Mouse (Mus musculus) intestine, embryonic 15.5 days (tissue): ENCODE data around the gene Setdb1. TPM values are rescaled to one million over a fixed set of nuclear protein-coding genes. Genes with fewer than 3 reads are reported as not detected.
"Not testable (repeated sequence)": the region's sequence is repeated elsewhere in the genome, so short reads cannot be mapped to it uniquely, and the experiment has no call there.

ENCODE experiments used
- ATAC-seq: fragments of 200-750 bp; cut with Nextera tagmentation; 2 replicates; pipeline ENCODE4 v1.8.0; 2017; ENCODE audit warnings: moderate TSS enrichment, moderate library complexity
- H3K27ac ChIP-seq: fragments of 300-500 bp; sonication (generic); 2 replicates; pipeline ENCODE4 v1.5.1; 2015; ENCODE audit warnings: mild to moderate bottlenecking, inconsistent platforms
- H3K27me3 ChIP-seq: fragments of 300-500 bp; sonication (generic); replicated peaks from 2 replicates; pipeline ENCODE4 v1.6.1; 2015; ENCODE audit warnings: inconsistent platforms
- H3K36me3 ChIP-seq: fragments of 300-500 bp; sonication (generic); 2 replicates; pipeline ENCODE4 v1.6.1; 2015; ENCODE audit warnings: inconsistent platforms
- H3K4me1 ChIP-seq: fragments of 300-500 bp; sonication (generic); replicated peaks from 2 replicates; pipeline ENCODE4 v1.6.1; 2015; ENCODE audit warnings: inconsistent platforms
- H3K4me2 ChIP-seq: fragments of 300-500 bp; sonication (generic); replicated peaks from 2 replicates; pipeline ENCODE4 v1.6.1; 2015; ENCODE audit warnings: mild to moderate bottlenecking, inconsistent platforms
- H3K4me3 ChIP-seq: fragments of 300-500 bp; sonication (generic); replicated peaks from 2 replicates; pipeline ENCODE4 v1.5.1; 2015; ENCODE audit warnings: inconsistent platforms
- H3K9ac ChIP-seq: fragments of 300-500 bp; sonication (generic); 2 replicates; pipeline ENCODE4 v1.6.1; 2015; ENCODE audit warnings: inconsistent platforms
- H3K9me3 ChIP-seq: fragments of 300-500 bp; sonication (generic); 2 replicates; pipeline ENCODE4 v1.6.1; 2016; ENCODE audit warnings: inconsistent platforms
- WGBS: fragments of 180-500 bp; shearing (Covaris S2); methylation state at CpG from one replicate; pipeline ENCODE4 v1.1.7; 2015; 5-methylcytosine and 5-hydroxymethylcytosine counted together
- polyA plus RNA-seq: library from polyadenylated mRNA; unstranded; fragments of >200 nt; fragmentation: Nextera tagmentation; extraction: Ambion mirVana; gene quantifications from 2 replicates; pipeline ENCODE4 v1.2.1, GENCODE M21; 2015

Setdb1 gene
- polyA plus RNA-seq, result 29.2 and 31.2 TPM in 2 replicates

DNA sequence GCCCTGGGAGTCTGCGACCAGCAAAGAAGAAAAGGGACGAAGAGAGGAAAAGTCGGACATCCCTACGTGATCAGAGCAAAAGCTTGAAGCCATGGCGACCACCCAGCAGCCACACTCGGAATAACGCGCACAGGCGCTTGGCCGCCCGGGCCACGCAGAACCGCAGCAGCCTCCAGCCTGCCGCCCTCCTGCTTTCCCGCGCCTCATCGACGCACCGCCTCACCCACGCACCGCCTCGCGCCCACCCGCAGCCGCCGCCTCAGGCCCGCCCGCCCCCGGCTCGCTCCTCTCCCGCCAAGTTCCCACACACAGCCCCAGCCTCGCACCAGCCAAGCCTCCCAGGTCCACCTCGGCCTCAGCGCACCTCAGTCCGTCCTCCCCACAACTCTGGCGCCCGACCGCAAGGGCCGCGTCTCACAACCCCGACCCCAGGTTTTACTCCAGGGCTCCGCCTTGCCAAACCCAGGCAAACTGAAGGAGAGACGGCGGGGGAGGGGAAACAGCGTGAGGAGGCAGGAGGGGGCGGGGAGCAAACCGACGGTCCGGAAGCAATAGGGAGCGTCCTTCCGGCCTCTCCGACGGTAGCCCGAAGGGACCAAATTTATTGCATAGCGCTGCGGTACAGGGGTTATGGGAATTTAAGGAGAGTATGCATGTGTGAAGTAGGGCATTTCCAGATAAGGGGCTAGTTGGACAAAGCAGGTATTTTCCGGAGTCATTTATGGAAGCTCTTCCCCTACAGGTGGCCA lies at the start of gene Setdb1:
Setdb1 (minus strand) TSS at position 502 of the 749 bp plus-strand sequence.
- not testable (repeated sequence) for H3K36me3 ChIP-seq, H3K27me3 ChIP-seq, H3K4me1 ChIP-seq, H3K9me3 ChIP-seq
- H3K27ac ChIP-seq, result 0 out of 2 replicates have a peak within 1 kb of the TSS, but pooled peaks have one; percentile 32
- WGBS, result under 1% methylated on average over 27 of the region's 57 CpGs
- H3K9ac ChIP-seq, result peak within 1 kb of the TSS; percentile 51
- ATAC-seq, result peak; percentile 98
- peak within 1 kb of the TSS; percentile 47 for H3K4me3 ChIP-seq
- peak within 1 kb of the TSS; percentile 46 for H3K4me2 ChIP-seq

GRCm38 (mm10) chr3:95402741-95403140 lies 45.7 kb upstream of the Setdb1 start, which contains the start of gene 4930558C23Rik:
TSS of gene 4930558C23Rik (minus strand) at chr3:95402841.
- no peaks in the 10 kb centered on the region for H3K9me3 ChIP-seq
- H3K4me3 ChIP-seq, result no peak within 1 kb of the TSS
- no peaks in the 10 kb centered on the region for H3K4me1 ChIP-seq
- no peak within 1 kb of the TSS for H3K27ac ChIP-seq
- no peak within 1 kb of the TSS for H3K9ac ChIP-seq
- H3K36me3 ChIP-seq, result no peaks in the 10 kb centered on the region
- H3K27me3 ChIP-seq, result no peaks in the 10 kb centered on the region
- no peak for ATAC-seq
- WGBS, result 86% methylated on average over 3 of the region's 3 CpGs
- H3K4me2 ChIP-seq, result no peak within 1 kb of the TSS

- Histone ChIP-seq H3K27me3 (no peaks in the 10 kb centered on the region), H3K4me2 (no peak overlapping the region)
- no peak for ATAC-seq
Observed at GRCm38 (mm10) chr3:95394385-95394784, 37.4 kb upstream of the Setdb1 start.

GRCm38 (mm10) chr3:95385401-95386075 lies 28.5 kb upstream of the Setdb1 start:
- H3K27ac ChIP-seq, result no peak overlapping the region
- H3K36me3 ChIP-seq, result no peaks in the 10 kb centered on the region
- no peaks in the 10 kb centered on the region for H3K9me3 ChIP-seq
- H3K9ac ChIP-seq, result no peak overlapping the region
- no peak overlapping the region for H3K4me2 ChIP-seq
- no peaks in the 10 kb centered on the region for H3K27me3 ChIP-seq
- ATAC-seq, result no peak
- H3K4me1 ChIP-seq, result no peaks in the 10 kb centered on the region
- 84% methylated on average over 5 of the region's 5 CpGs for WGBS
- H3K4me3 ChIP-seq, result no peak overlapping the region

More at GRCm38 (mm10) chr3:95394385-95394784, 37.4 kb upstream of the Setdb1 start:
- H3K36me3 ChIP-seq, result no peaks in the 10 kb centered on the region
- no peak overlapping the region for H3K9ac ChIP-seq
- 83% methylated on average over 4 of the region's 4 CpGs for WGBS
- H3K27ac ChIP-seq, result no peak overlapping the region
- no peaks in the 10 kb centered on the region for H3K4me1 ChIP-seq
- H3K9me3 ChIP-seq, result no peaks in the 10 kb centered on the region
- no peak overlapping the region for H3K4me3 ChIP-seq

- Histone ChIP-seq H3K9me3 (0 out of 2 replicates have a peak, but pooled peaks cover 2% of the 10 kb centered on the region), H3K27me3 (no peaks in the 10 kb centered on the region), H3K4me2 (no peak overlapping the region), H3K27ac (no peak overlapping the region), H3K36me3 (no peaks in the 10 kb centered on the region), H3K4me1 (no peaks in the 10 kb centered on the region), H3K9ac (no peak overlapping the region), H3K4me3 (no peak overlapping the region)
- WGBS, result 89% methylated on average over 10 of the region's 10 CpGs
- no peak for ATAC-seq
Observed at GRCm38 (mm10) chr3:95373208-95373607, 16.2 kb upstream of the Setdb1 start.

DNA sequence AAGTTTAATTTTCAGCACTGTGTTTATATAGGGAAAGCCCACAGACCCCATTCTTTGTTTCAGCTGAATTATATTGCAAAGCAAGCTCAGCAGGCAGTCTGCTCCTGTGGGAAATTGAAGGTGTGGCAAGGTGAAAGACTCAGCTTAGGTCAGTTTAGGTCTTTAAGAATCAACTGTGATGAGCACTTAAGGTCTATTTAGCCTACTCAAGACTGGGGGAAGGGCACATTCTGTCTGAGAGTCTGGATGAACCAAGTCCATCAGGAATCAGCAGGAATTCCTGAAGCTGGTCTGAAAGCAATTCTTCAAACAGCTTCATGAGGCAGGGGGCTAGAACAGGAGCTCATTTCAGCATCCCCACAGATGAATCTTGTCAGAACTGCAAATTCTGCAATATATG lies 13.1 kb upstream of the Setdb1 start:
- Histone ChIP-seq H3K4me3 (no peak overlapping the region), H3K4me1 (no peaks in the 10 kb centered on the region), H3K27ac (no peak overlapping the region), H3K9ac (no peak overlapping the region), H3K4me2 (no peak overlapping the region), H3K36me3 (no peaks in the 10 kb centered on the region), H3K9me3 (no peaks in the 10 kb centered on the region), H3K27me3 (no peaks in the 10 kb centered on the region)
- no peak for ATAC-seq

DNA sequence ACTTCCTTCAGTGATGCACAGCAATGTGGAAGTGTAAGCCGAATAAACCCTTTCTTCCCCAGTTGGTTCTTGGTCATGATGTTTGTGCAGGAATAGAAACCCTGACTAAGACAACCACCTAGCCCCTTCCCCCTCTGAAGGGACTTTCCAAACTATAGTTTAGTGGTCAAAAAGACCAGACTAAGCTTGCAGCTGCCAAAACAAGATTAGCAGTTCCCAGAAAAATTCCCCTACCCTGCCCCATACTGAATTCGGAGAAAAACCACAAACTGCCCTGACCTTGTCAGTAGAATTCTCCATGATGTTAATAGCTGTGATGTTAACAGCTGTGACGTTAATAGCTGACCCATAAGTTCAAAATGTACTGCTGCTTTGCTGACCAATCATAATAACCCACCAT lies 3.3 kb upstream of the Setdb1 start:
- not testable (repeated sequence) for H3K9me3 ChIP-seq, H3K27me3 ChIP-seq, H3K4me3 ChIP-seq, ATAC-seq, H3K4me1 ChIP-seq, H3K4me2 ChIP-seq, H3K27ac ChIP-seq, H3K36me3 ChIP-seq, H3K9ac ChIP-seq
- WGBS, result 84% methylated on average over 3 of the region's 3 CpGs

- Histone ChIP-seq H3K9ac (no peak overlapping the region), H3K36me3 (0 out of 2 replicates have a peak, but pooled peaks cover 1% of the 10 kb centered on the region), H3K27me3 (no peaks in the 10 kb centered on the region), H3K27ac (no peak overlapping the region), H3K9me3 (no peaks in the 10 kb centered on the region), H3K4me2 (no peak overlapping the region), H3K4me3 (no peak overlapping the region), H3K4me1 (no peaks in the 10 kb centered on the region)
- no peak for ATAC-seq
- WGBS, result 99% methylated on average over 2 of the region's 2 CpGs
Observed at GRCm38 (mm10) chr3:95357746-95358145, 744 bp upstream of the Setdb1 start.

DNA sequence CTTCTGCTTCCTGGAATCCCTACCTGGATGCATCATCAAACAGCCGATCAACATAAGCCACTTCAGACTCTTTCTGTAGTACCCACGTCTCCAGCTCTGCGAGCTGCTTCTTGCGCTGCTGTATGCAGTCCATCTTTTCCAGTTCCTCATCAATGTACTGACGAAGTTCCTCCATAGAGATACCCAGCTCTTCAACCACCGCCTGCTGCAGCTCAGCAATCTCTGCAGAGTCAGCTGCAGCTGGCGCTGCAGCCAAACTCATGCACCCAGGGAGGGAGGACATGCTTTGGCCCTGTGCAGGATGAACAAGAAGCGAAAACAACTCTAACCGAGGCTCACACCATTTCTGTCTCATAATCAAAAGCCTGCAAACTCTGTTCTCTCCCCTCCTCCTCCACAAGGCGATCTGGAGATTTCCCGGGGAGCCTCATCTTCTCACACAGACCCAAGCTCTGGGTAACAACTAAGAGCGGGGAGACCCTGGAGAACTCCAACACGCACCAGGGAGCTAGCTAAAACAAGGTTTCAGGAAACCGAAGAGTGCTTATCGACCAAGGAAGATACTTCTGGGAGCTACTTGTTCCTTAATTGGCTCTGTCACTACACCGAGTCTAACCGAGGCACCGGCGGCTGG lies 974 bp downstream of the Setdb1 start:
- H3K9ac ChIP-seq, H3K27ac ChIP-seq, H3K4me1 ChIP-seq, H3K9me3 ChIP-seq, H3K27me3 ChIP-seq: not testable (repeated sequence)
- H3K36me3 ChIP-seq, result 0 out of 2 replicates have a peak, but pooled peaks cover 12% of the 10 kb centered on the region
- ATAC-seq, result peak; percentile 8; the same call in 1 of the 2 replicates
- peak overlapping the region; percentile 47 for H3K4me3 ChIP-seq
- H3K4me2 ChIP-seq, result peak overlapping the region; percentile 40
- 32% methylated on average over 12 of the region's 19 CpGs for WGBS

DNA sequence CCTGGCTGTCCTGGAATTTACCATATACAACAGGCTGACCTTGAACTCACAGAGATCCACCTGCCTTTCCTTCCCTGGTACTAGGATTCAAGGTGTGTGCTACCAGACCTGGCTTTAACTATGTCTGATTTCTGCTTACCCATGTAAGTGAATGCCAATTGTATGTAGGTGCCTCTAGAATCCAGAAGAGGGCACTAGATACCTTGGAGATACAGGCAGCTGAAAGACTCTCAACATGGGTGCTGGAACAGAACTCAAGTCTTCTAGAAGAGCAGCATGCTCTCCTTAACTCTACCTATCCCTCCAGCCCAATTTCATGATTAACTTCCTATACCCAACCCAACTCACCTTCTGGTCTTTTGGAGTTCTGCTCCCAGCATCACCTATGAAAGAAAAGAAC lies 7.5 kb downstream of the Setdb1 start:
- no peak for ATAC-seq
- Histone ChIP-seq H3K27ac (no peak overlapping the region), H3K27me3 (no peaks in the 10 kb centered on the region), H3K36me3 (peaks cover 34% of the 10 kb centered on the region), H3K4me1 (no peaks in the 10 kb centered on the region), H3K9ac (no peak overlapping the region), H3K4me3 (no peak overlapping the region), H3K9me3 (no peaks in the 10 kb centered on the region), H3K4me2 (no peak overlapping the region)

DNA sequence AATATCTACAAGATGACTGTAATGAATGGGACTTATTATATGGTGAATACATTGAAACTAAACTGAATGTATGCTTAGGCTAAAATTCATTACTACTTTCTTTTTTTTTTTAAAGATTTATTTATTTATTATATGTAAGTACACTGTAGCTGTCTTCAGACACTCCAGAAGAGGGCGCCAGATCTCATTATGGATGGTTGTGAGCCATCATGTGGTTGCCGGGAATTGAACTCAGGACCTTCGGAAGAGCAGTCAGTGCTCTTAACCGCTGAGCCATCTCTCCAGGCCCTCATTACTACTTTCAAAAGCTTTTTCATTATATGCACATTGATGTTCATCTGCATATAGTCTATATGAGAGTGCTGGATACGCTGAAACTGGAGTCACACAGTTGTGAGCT lies 8.7 kb downstream of the Setdb1 start:
- 91% methylated on average over 5 of the region's 5 CpGs for WGBS
- not testable (repeated sequence) for H3K27ac ChIP-seq, ATAC-seq

GRCm38 (mm10) chr3:95346454-95346853 lies 10.5 kb downstream of the Setdb1 start:
- no peak for ATAC-seq
- no peak overlapping the region for H3K9ac ChIP-seq
- H3K27ac ChIP-seq, result no peak overlapping the region
- no peak overlapping the region for H3K4me3 ChIP-seq
- no peak overlapping the region for H3K4me2 ChIP-seq
- whole genome bisulfite sequencing, result 89% methylated on average over 7 of the region's 7 CpGs
- no peaks in the 10 kb centered on the region for H3K27me3 ChIP-seq
- no peaks in the 10 kb centered on the region for H3K4me1 ChIP-seq
- H3K9me3 ChIP-seq, result no peaks in the 10 kb centered on the region
- peaks cover 41% of the 10 kb centered on the region for H3K36me3 ChIP-seq

More for the DNA sequence above, 8.7 kb downstream of the Setdb1 start:
- not testable (repeated sequence) for H3K4me2 ChIP-seq, H3K4me3 ChIP-seq, H3K9ac ChIP-seq, H3K9me3 ChIP-seq, H3K27me3 ChIP-seq, H3K4me1 ChIP-seq
- H3K36me3 ChIP-seq, result peaks cover 35% of the 10 kb centered on the region
